Mouse (Mus musculus): Measurements from ENCODE around the gene Fam206a. TPM values are rescaled to one million over a fixed set of nuclear protein-coding genes. Genes with fewer than 3 reads are reported as not detected.
A peak's percentile ranks its signal among the peaks of the same experiment; 100 is the strongest.

Gene Fam206a
- total RNA-seq (2017), result 5.2 and 6.5 TPM in 2 replicates

DNA sequence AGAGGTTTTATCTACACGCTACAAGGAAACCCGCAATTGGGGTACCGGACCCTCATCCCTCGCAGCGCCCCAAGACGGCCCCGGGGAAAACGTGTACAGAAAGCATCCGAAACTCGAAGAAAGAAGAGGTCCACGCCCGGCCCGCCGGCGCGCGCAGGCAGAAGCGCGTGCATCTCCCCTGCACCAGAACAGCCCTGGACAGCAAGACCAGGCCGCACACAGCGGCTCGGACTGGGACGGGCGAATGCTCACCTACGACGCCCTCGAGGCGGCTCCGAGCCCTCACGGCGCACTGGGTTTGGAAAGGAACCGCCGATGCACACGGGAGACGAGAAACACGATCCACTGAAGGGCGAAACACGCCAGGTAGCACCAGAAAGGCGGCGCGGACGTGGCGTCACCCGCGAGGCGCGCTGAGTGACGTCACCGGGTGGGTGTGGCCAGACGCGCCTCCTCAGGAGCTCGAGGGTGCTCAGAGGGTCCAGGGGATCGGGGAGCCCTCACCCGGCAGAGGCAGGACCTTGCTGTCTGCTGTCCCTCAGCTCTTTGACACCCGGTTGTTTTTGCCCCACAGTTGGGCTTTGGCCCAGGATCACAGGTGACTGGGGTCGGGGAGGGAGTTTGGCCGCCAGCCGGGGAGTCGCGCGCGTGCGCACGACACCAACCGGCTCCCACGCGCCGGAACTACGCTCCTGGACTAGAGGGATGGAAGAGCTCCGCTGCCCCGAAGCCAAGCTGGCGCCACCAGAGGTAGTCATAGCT, at the start of gene Fam206a, which contains the start of gene Elp1:
Gene Fam206a, plus strand, starts transcription at position 439 of the 762 bp plus-strand sequence.
Gene Elp1, minus strand, starts transcription at position 425 of the 762 bp plus-strand sequence.
- ATAC-seq (ENCODE audit: extremely low read depth, insufficient number of reproducible peaks, low FRiP score, poor library complexity, severe bottlenecking), result peak; percentile 89

DNA sequence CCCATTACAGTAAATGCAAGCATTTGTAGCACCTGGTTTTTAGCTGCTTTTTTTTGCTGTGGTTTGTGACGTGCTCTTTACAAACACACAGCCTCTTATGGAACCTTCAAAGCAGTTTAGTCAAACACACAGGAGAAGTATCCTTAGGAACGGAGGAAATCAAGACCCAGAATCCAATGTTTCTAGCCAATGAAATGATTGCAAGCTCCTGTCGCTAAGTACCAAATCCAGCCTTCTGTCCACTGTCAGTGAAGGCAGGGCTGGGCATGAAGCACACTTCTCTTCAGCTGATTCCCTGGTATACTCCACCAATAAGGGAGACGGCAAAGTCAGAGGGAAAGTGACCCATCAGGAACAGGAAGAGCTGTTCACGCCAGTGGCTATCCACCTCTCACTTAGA, 46.1 kb upstream of the Fam206a start:
- no peak for ATAC-seq (ENCODE audit: extremely low read depth, insufficient number of reproducible peaks, low FRiP score, poor library complexity, severe bottlenecking)

DNA sequence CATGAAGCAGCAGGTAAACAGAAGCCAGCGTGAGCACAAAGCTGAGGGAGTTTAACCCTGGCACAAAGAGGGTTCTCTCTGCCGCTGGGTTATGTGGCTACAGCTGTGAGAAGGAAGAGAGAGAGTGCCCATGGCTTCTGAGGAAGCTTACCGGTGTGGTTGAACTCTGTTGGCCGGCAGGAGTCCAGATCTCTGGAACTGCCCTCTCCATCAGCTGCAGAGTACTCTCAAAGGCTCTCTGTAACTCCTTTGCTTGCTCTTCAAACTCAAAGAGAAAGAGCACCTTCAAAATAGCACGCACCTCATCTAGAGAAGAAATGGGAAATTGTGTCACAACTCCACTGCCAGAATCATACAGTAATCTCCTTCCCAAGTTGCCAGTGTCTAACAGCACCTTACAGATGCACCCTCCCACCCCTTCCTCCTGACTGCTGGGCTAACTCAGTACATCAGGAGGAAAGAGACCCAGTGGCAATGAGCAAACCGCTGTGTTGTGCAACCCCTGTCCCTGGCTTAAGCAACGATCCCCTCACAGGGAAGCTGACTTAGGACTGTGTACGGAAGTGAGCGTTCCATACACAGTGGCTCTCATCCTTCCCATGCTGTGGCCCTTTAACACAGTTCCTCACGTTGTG, 45.1 kb upstream of the Fam206a start:
- ATAC-seq (ENCODE audit: extremely low read depth, insufficient number of reproducible peaks, low FRiP score, poor library complexity, severe bottlenecking), result peak; percentile 87

DNA sequence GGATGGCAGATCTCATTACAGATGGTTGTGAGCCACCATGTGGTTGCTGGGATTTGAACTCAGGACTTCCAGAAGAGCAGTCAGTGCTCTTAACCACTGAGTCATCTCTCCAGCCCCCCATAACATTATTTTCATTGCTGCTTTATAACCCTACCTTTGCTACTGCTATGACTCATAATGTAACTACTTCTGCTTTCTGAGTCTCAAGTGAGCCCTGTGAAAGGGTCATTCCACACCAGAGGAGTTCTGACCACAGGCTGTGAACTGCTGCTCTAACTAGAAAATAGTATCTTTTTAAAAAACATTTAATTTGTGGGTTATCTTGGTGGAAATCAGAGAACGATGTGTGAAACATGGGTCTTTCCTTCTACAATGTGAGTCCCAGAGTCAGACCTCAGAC, 44.5 kb upstream of the Fam206a start:
- peak; percentile 49; the same call in 1 of the 2 replicates for ATAC-seq (ENCODE audit: extremely low read depth, insufficient number of reproducible peaks, low FRiP score, poor library complexity, severe bottlenecking)

DNA sequence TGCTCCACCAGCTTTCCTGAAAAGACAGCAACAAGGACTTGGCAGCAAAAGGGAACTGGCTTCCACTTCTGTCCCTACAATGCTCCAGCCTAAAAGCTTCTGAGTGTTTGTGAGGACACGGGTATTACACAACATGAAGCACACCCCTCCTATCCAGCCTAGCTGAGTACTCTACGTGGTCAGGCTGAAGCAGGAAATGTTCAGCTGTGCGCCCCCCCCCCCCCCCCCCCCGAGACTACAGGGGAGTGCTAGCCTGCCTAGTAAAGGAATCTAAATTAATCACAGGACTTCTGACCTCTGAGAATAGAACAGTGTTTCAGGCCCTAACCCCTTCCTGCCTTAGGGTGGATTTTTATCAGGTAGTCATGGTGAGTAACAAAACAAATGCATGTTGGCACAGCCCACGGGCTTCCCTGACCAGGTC, 34.3 kb upstream of the Fam206a start:
- no peak for ATAC-seq (ENCODE audit: extremely low read depth, insufficient number of reproducible peaks, low FRiP score, poor library complexity, severe bottlenecking)

DNA sequence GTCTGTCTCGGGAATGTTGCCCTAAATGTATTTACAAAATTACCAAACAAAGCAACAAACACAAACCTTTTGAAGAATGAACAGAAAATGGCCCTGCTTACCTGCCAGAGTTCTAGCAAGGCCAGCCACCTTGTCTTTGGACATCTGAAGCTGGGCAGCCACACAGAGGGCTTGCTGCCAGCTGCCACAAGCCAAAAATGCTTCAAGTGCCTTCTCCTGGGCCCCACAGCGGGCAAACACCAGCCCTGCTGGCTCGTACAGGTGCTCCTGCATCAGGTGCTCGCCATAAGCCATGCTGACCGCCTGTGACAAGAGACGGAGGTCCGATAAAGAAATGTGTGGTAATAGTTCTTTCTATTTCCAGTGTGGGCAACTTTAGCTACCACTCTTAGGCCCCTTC, 33.2 kb upstream of the Fam206a start:
- ATAC-seq (ENCODE audit: extremely low read depth, insufficient number of reproducible peaks, low FRiP score, poor library complexity, severe bottlenecking), result no peak

DNA sequence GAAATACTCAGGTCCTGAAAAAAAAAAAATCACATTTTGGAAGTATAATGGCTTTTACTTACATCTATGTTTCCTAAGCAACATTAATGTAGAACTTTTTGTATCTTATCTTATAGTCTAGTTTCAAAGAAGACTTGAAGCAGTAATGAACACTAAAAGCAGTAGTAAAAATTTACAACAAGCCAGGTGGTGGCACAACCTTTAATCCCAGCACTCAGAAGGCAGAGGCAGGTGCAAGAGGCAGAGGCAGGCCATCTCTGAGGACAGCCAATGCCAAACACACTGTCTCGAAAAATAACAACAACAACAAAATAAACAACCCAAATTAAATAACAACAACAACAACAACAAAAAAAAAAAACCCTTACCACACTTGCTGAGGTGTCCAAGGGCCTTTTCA, 31.1 kb upstream of the Fam206a start:
- no peak for ATAC-seq (ENCODE audit: extremely low read depth, insufficient number of reproducible peaks, low FRiP score, poor library complexity, severe bottlenecking)

DNA sequence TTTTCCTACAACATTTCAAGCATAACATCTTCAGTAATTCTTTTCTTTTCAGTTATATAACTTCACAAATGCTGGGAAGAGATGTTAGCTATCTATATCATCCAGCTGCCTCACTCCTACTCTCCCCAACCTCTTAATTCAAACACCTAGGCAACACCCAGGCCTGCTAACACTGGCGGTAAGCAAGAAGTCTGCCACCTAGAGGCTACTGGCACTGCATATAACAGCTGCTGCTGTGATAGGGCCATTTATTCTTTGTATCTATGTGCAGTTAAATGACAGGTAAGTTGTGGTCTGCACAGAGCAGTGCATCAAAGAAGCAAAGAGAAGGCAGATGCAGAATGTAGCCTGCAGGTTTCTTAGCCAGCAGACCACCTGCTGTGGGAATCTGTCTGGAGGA, 10.8 kb upstream of the Fam206a start:
- 0 out of 2 replicates have a peak, but pooled peaks have one; percentile 16 for ATAC-seq (ENCODE audit: extremely low read depth, insufficient number of reproducible peaks, low FRiP score, poor library complexity, severe bottlenecking)

DNA sequence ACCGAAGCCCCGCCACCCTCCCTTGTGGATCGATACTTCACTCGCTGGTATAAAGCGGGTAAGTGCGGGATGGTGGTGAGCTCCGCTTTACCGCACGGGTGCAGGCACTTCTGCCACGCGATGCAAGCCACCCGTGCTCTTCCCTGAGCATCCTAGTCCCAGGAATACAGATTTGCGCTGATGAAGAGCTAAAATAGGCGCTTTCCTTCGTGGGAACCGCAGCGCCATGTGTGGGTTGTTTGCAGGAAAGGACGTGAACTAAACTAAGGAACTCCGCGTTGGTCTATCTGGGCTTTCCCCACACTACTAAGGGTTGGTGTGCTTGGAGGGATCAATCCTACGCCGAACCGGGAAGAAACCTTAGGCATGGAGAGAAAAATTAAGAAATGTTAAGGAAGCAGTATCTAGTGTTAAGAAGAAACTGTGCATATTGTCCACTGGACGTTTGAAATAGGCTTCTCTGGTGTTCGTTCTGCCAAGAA, 565 bp downstream of the Fam206a start:
- ATAC-seq (ENCODE audit: extremely low read depth, insufficient number of reproducible peaks, low FRiP score, poor library complexity, severe bottlenecking), result no peak

DNA sequence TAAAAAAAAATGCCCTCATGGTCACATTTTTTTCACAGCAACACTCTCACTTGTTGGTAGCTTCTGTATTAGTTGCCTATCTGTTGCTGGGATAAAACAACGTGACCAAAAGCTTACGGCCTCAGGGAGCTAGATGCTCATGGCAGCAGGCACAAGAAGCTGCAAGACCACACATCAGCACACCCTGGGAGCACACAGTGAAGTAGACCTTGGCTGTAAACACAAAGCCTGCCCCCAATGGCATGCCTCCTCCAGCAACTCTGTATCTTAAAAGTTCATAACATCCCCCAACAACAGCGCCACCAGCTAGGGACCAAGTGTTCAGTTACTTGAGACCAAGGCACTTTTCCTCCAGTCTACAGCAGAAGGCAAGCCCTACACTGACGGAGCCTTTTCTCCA, 6.9 kb downstream of the Fam206a start:
- ATAC-seq (ENCODE audit: extremely low read depth, insufficient number of reproducible peaks, low FRiP score, poor library complexity, severe bottlenecking), result no peak

DNA sequence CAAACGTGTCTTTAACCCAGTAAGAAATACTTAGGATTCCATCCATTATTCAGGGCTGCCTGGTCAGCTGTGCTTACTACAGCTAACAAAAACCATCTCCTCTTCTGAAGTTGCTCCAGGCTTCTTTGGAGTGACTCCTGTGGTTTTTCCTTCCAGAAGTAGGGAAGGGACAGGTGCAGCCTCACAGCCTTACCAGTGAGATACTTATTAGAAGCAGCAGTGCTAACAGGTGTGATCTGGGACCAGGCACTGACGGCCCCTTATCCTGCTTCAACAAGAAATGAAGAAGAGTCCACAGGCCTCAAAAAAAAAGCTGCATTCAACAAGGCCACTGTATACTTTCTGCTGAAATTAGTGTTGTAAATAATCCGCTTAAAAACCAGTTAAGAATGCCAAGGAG, 9.5 kb downstream of the Fam206a start:
- ATAC-seq (ENCODE audit: extremely low read depth, insufficient number of reproducible peaks, low FRiP score, poor library complexity, severe bottlenecking), result no peak

DNA sequence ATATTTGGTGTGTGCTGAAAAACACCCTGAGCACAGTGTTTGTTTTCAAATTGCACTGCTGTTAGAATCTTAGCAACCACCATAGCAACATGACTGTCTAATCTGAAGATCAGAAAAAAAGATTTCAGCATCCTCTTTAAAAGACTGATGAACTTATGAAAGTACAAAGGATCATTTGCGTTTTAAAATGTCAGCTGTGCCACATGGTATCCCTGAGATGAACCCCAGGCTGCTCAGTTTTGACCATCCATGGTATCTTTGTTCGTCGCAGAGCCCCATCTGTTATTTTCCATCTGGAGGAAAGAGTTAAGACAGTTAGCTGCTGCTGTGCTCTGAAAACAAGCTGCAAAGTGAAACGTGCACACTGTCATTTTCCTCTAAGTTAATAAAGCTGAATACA, 10.0 kb downstream of the Fam206a start:
- ATAC-seq (ENCODE audit: extremely low read depth, insufficient number of reproducible peaks, low FRiP score, poor library complexity, severe bottlenecking), result no peak

DNA sequence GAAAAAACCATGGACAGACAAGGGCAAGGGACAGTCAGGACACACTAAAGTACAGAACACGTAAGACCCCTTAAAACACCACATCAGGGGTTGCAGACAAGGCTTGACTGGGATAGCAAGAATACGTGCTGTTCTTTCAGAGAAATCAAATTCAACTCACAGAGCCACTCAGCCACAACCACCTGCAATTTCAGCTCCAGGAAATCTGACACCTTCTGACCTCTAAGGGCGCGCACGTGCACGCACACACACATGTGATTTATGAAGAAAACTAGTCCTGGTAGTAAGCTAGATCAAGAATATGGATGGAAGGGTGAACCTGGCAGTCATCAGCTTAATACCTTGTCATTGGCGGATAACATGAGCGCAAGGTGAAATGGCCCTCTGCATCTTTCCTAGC, 13.0 kb downstream of the Fam206a start:
- no peak for ATAC-seq (ENCODE audit: extremely low read depth, insufficient number of reproducible peaks, low FRiP score, poor library complexity, severe bottlenecking)

DNA sequence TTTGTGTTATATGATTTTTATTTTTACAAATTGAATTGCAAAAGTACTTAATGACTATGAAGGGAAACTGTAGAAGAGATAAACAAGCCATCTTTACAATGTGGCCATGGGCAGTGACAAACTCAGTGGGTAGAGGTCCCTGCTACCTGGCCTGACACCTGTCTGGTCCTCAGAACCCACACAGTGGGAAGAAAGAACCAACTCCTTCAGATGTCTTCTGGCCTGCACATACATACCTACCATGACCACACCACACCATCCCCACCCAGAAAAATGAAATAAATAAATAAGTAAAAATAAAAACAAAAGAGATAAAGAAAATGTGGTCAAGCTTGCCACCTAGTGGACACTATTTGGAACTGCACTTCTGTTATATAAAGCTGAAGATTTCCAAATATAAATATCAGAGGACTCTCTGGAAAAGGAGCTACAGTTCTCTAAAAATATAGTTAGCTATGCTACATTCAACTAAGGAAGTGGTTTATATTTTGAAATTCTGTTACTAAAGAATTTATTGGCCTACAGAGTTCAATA, 17.9 kb downstream of the Fam206a start:
- ATAC-seq (ENCODE audit: extremely low read depth, insufficient number of reproducible peaks, low FRiP score, poor library complexity, severe bottlenecking), result no peak

DNA sequence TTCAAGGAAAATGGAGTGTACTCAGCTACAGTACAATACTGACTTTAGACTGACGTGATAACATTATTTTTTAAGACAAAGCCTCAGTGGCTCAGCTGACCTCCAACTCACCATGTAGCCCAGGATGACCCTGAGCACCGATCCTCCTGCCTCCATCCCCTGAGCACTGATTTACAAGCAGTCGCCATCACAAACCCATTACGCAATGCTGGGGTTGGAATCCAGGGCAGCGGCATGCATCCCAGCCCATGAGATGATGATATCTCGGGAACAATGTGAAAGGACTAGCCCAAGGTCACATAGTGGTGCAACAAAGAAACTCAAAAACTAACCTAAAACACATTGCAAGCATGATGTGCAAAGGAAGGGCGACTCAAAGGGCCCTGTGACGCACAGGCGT, 22.1 kb downstream of the Fam206a start:
- no peak for ATAC-seq (ENCODE audit: extremely low read depth, insufficient number of reproducible peaks, low FRiP score, poor library complexity, severe bottlenecking)

DNA sequence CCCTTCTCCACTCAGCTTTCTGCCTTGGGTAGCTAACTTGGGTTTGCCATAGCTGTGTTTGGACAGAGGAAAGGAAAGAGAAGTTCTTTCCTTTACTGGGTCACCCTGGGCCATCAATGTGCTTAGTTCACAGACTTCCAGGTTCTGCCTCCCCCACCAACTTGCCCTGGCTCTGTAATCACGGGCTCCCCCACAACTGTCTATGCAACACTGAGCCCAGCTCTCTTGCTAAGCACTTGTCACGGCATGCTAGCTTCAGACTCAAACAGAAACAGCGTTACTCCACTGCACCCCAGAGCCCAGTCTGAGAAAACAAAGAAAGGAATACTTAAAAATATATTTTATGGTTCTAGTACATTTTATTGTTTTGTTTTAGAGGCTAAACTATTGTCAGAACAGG, 26.8 kb downstream of the Fam206a start:
- no peak for ATAC-seq (ENCODE audit: extremely low read depth, insufficient number of reproducible peaks, low FRiP score, poor library complexity, severe bottlenecking)

DNA sequence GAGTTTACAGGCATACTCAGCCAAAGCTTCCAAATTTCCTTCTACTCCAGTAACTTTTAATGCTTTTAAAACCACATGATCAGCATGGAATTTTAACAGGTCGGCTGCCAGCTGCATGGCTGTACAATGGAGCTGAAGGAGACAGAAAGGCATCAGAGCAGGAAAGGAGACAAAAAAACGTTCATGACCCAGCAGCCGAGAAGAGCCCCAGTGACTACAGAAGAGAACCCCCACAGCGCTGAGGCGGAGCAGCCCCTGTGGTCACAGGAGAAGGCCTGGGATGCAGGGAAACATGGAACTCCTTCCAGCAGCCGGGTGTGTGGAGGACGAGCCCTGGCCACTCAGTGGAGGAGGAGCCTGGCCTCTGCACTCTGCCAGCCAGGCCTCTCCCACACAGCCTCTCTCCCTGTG, 27.4 kb downstream of the Fam206a start:
- no peak for ATAC-seq (ENCODE audit: extremely low read depth, insufficient number of reproducible peaks, low FRiP score, poor library complexity, severe bottlenecking)

DNA sequence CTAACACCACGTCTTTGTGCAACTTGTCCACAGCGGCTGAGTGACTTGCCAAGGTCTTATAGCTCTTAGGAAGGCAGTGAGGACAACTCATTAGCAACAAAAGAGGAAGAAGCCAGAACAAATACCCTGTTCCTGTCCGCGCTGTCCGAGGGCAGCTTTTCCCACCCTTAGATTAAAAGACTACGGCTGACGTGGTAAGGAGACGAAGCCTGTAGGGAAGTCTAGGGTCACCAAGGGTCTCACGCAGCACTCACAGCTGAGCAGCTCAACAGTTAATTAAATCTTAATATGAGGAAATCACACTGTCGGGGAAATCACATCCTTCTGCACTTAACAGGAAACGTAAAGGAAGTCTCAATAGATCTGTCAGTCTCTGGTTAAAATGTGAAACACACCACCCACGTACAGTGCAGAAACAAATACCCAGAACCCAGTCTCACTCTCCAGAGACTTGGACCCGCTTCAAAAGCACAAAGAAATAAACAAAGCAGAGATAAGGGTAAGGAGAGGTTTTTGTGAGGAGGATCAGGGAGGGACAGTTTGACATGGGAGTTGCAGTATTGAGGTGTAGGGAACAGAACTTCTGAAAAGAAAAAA, 29.0 kb downstream of the Fam206a start:
- no peak for ATAC-seq (ENCODE audit: extremely low read depth, insufficient number of reproducible peaks, low FRiP score, poor library complexity, severe bottlenecking)

DNA sequence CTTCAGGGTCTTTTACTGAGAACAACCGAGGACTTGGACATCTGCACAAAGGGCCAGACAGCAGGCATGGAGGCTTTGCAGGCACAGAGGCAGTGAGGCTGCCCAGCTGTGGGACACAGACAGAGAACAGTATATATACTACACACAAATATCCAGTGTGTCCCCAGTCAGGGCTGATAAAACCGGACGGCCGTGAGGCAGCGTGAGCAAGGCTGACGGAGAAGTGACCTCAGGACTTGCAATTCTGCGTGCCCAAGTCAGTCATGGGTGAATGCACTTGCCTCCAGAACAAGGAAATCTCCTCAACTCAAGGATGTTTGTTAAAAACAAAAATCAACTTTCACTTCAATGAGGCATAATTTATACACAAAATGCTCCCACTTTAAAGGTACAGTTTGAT, 29.9 kb downstream of the Fam206a start:
- no peak for ATAC-seq (ENCODE audit: extremely low read depth, insufficient number of reproducible peaks, low FRiP score, poor library complexity, severe bottlenecking)

DNA sequence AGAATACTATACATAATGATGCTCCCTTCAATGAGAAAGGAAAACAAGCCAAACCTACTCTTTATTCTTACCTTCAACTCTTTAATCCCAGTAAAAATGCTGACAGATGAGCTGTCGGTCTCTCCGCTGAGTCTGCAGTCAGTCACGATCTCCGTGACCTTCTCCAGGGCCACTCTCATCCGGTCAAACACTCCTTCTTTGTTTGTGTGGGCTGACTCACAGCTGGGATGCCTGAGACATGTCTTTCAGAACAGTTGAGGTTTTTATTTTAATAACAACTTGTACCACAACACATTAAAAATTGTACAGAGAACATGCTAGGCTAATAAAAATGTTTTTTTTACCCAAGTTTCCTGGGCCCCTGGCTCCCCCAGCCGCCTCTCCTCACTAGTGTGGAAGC, 35.5 kb downstream of the Fam206a start:
- ATAC-seq (ENCODE audit: extremely low read depth, insufficient number of reproducible peaks, low FRiP score, poor library complexity, severe bottlenecking), result no peak
